Mouse (Mus musculus): ENCODE results near the gene Ampd3. TPM values are rescaled to one million over a fixed set of nuclear protein-coding genes. Genes with fewer than 3 reads are reported as not detected.

Ampd3 gene
- polyA plus RNA-seq, 1 experiment from 2014 or later = 7.8 TPM

DNA sequence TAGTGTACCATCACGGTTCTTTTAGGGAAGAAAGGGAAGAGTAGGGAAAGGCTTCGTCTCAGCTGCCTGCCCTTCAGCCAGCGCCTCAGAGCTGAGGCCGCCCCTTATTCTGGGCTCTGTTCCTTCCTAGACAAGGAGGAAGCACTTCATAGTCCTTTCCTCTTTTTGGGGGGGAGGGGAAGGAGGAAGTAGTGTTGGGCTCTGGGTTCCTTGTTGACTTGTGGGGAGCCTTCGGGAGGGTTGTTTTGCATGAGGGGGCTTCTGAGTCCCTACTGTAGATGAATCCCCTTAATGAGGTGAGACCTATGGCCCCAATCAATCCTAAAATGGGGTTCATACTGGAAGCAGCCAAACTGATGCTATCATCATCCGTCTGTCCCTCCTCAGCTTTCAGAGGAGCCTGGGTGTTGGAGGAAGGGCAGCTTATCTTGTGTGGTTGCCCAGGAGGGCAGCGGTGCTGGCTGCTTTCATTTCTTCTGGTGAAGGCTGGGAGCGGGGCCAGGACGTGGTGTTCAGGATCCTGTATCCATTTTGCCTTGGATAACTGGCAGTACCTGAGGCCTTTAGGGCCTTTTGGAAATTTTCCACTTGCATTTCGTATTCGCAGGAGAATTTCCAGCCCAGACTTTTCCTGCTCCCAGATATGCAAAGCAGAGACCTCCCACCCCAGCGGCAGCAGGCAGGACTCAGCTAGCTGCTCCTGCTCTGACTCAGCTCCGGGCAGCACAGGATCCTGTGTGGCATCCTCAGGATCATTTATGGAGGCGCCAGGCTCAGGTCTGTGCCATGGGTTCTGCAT is 5.4 kb downstream of the Ampd3 start:
- Histone ChIP-seq H3K9ac (replicated peaks; ENCODE audit: low read length) (no peak overlapping the region), H3K27ac (replicated peaks; ENCODE audit: low read depth, low read length) (peak overlapping the region; percentile 45), H3K4me2 (ENCODE audit: low read length) (0 out of 2 replicates have a peak overlapping the region, but pooled peaks have one; percentile 2), H3K9me3 (ENCODE audit: control insufficient read depth, low read length) (no peaks in the 10 kb centered on the region), H3K4me1 (ENCODE audit: control insufficient read depth, insufficient read depth, low read length) (0 out of 2 replicates have a peak, but pooled peaks cover 11% of the 10 kb centered on the region), H3K27me3 (ENCODE audit: control insufficient read depth, insufficient read depth, low read length) (peaks cover 6% of the 10 kb centered on the region; the same call in 1 of the 2 replicates), H3K36me3 (ENCODE audit: control insufficient read depth, insufficient read depth, low read length) (no peaks in the 10 kb centered on the region), H3K4me3 (replicated peaks; ENCODE audit: low read depth, low read length) (no peak overlapping the region)
- peak; percentile 53 for DNase-seq
- WGBS = 51% methylated on average over 14 of the region's 14 CpGs
- ATAC-seq (ENCODE audit: low FRiP score, low TSS enrichment) = no peak

GRCm38 (mm10) chr7:110774077-110774476 is 6.1 kb downstream of the Ampd3 start:
- Histone ChIP-seq H3K9ac (replicated peaks; ENCODE audit: low read length) (no peak overlapping the region), H3K9me3 (ENCODE audit: control insufficient read depth, low read length) (no peaks in the 10 kb centered on the region), H3K4me1 (ENCODE audit: control insufficient read depth, insufficient read depth, low read length) (0 out of 2 replicates have a peak, but pooled peaks cover 8% of the 10 kb centered on the region), H3K4me2 (ENCODE audit: low read length) (no peak overlapping the region), H3K27me3 (ENCODE audit: control insufficient read depth, insufficient read depth, low read length) (peaks cover 6% of the 10 kb centered on the region; the same call in 1 of the 2 replicates), H3K4me3 (replicated peaks; ENCODE audit: low read depth, low read length) (no peak overlapping the region), H3K36me3 (ENCODE audit: control insufficient read depth, insufficient read depth, low read length) (no peaks in the 10 kb centered on the region), H3K27ac (replicated peaks; ENCODE audit: low read depth, low read length) (peak overlapping the region; percentile 45)
- WGBS = 100% methylated on average over 1 of the region's 1 CpGs
- ATAC-seq (ENCODE audit: low FRiP score, low TSS enrichment) (no peak), DNase-seq (no peak)

DNA sequence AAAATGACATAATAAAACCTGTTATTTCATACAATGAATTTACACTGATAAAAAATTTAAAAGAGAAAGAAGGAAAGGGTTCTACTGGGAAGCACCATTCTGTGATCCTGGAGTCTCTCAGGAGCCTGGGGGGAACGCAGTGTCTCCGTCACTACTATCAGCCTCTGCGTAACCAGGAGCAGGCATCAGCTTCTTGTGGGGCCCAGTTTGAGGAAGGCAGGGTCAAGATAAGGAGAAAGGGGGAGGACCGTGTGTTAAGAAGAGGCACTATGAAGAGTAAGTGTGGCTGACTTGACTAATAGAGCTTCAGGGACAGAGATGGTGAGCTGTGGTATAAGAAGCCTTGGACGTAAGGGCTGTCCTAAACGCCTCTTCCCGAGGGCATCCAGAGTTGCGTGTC is 6.7 kb downstream of the Ampd3 start:
- Histone ChIP-seq H3K4me2 (ENCODE audit: low read length) (no peak overlapping the region), H3K27me3 (ENCODE audit: control insufficient read depth, insufficient read depth, low read length) (no peaks in the 10 kb centered on the region), H3K9ac (replicated peaks; ENCODE audit: low read length) (no peak overlapping the region), H3K27ac (replicated peaks; ENCODE audit: low read depth, low read length) (no peak overlapping the region), H3K36me3 (ENCODE audit: control insufficient read depth, insufficient read depth, low read length) (no peaks in the 10 kb centered on the region), H3K9me3 (ENCODE audit: control insufficient read depth, low read length) (no peaks in the 10 kb centered on the region), H3K4me1 (ENCODE audit: control insufficient read depth, insufficient read depth, low read length) (0 out of 2 replicates have a peak, but pooled peaks cover 8% of the 10 kb centered on the region), H3K4me3 (replicated peaks; ENCODE audit: low read depth, low read length) (no peak overlapping the region)
- no peak for DNase-seq
- 90% methylated on average over 8 of the region's 8 CpGs for WGBS
- no peak for ATAC-seq (ENCODE audit: low FRiP score, low TSS enrichment)

DNA sequence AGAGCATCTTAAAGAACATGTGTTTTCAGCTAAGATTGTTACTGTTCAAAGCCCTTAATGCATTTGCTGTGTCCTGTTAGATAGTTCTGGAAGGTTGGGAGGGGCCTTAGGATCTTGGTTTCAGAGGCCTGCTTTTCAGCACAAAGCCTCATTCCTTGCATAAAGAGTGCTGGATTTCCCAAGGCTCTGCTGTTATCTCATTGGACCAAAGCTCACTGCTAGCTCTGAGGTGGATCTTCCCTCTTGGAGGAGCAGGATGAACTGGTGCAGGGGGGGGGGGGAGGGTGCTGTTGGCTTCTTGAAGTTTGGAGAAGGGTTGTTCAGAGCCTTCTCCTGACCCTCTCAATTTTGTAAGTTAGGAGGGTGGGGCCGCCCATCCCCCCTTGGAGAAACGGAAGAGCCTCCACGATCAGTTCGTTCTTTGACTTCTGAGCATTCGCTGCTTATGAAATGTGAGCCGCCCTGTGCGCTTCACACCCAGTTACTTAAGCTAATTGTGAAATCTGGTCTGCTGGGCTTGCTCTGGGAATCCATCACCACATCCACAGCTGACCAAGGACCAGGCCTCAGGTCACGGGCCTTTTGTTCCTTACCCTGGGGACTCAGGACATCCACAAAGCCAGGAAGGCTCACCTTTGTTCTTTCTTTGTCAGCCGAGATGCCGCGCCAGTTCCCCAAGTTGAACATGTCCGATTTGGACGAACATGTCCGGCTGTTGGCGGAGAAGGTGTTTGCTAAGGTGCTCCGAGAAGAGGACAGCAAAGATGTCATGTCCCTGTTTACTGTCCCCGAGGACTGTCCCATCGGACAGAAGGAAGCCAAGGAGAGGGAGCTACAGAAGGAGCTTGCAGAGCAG is 9.4 kb downstream of the Ampd3 start:
- Histone ChIP-seq H3K36me3 (ENCODE audit: control insufficient read depth, insufficient read depth, low read length) (no peaks in the 10 kb centered on the region), H3K27ac (replicated peaks; ENCODE audit: low read depth, low read length) (no peak overlapping the region), H3K4me3 (replicated peaks; ENCODE audit: low read depth, low read length) (no peak overlapping the region), H3K9ac (replicated peaks; ENCODE audit: low read length) (no peak overlapping the region), H3K4me1 (ENCODE audit: control insufficient read depth, insufficient read depth, low read length) (0 out of 2 replicates have a peak, but pooled peaks cover 8% of the 10 kb centered on the region), H3K9me3 (ENCODE audit: control insufficient read depth, low read length) (no peaks in the 10 kb centered on the region), H3K4me2 (ENCODE audit: low read length) (no peak overlapping the region), H3K27me3 (ENCODE audit: control insufficient read depth, insufficient read depth, low read length) (no peaks in the 10 kb centered on the region)
- WGBS = 77% methylated on average over 18 of the region's 18 CpGs
- no peak for DNase-seq
- no peak for ATAC-seq (ENCODE audit: low FRiP score, low TSS enrichment)

GRCm38 (mm10) chr7:110778933-110779332 is 10.9 kb downstream of the Ampd3 start:
- no peak for ATAC-seq (ENCODE audit: low FRiP score, low TSS enrichment)
- H3K9me3 ChIP-seq (ENCODE audit: control insufficient read depth, low read length) = no peaks in the 10 kb centered on the region
- H3K4me3 ChIP-seq (replicated peaks; ENCODE audit: low read depth, low read length) = no peak overlapping the region
- H3K27ac ChIP-seq (replicated peaks; ENCODE audit: low read depth, low read length) = no peak overlapping the region
- no peaks in the 10 kb centered on the region for H3K27me3 ChIP-seq (ENCODE audit: control insufficient read depth, insufficient read depth, low read length)
- no peak overlapping the region for H3K4me2 ChIP-seq (ENCODE audit: low read length)
- no peak for DNase-seq
- no peaks in the 10 kb centered on the region for H3K36me3 ChIP-seq (ENCODE audit: control insufficient read depth, insufficient read depth, low read length)
- no peak overlapping the region for H3K9ac ChIP-seq (replicated peaks; ENCODE audit: low read length)
- 0 out of 2 replicates have a peak, but pooled peaks cover under 1% of the 10 kb centered on the region for H3K4me1 ChIP-seq (ENCODE audit: control insufficient read depth, insufficient read depth, low read length)
- 95% methylated on average over 7 of the region's 7 CpGs for WGBS

DNA sequence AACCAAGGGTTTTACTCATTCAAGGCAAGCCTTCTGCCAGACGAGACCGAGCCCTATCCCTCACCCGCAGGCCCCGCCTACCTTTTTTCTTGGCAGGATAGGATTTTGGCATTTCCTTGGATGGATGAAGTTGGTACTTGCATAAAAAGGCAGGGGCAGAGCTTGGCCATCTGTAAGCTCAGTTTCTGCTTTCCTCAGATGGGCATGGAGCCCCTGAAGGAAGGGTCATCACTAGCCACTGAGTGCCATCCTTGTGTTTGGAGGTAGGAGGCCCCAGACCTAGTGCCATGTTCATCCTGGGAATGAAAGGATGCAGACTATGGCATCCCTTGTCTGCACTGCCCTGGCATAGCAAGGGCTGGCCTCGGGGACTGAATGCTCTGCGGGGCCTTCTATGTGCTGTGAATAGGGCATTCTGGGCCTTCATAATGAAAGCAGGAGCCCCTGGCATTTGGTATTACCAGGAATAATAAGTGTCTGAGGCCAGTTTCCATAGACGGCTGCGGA is 11.7 kb downstream of the Ampd3 start:
- 72% methylated on average over 8 of the region's 8 CpGs for WGBS
- no peaks in the 10 kb centered on the region for H3K4me1 ChIP-seq (ENCODE audit: control insufficient read depth, insufficient read depth, low read length)
- no peak overlapping the region for H3K4me2 ChIP-seq (ENCODE audit: low read length)
- H3K9ac ChIP-seq (replicated peaks; ENCODE audit: low read length) = no peak overlapping the region
- no peaks in the 10 kb centered on the region for H3K27me3 ChIP-seq (ENCODE audit: control insufficient read depth, insufficient read depth, low read length)
- no peak overlapping the region for H3K4me3 ChIP-seq (replicated peaks; ENCODE audit: low read depth, low read length)
- no peaks in the 10 kb centered on the region for H3K9me3 ChIP-seq (ENCODE audit: control insufficient read depth, low read length)
- ATAC-seq (ENCODE audit: low FRiP score, low TSS enrichment) (0 out of 2 replicates have a peak, but pooled peaks have one; percentile 27), DNase-seq (peak; percentile 19)
- no peak overlapping the region for H3K27ac ChIP-seq (replicated peaks; ENCODE audit: low read depth, low read length)
- H3K36me3 ChIP-seq (ENCODE audit: control insufficient read depth, insufficient read depth, low read length) = no peaks in the 10 kb centered on the region

DNA sequence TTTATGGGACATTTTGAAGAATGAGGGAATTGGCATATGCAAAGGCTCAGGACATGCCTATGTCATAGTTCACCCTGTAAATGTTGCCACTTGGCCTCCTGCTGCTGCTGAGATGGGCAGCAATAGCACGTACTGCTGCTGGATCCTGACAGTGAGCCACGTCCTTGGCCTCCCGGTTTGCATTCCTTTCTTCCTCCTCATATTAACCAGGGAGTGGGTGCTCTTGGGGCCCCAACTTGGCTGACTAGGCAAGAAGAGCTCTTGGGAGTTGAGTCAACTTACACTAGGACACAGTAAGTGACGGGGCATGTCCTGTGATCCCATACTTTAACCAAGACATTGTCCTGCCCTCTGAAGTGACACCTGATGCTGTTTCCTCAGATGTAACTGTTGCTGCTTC is 12.5 kb downstream of the Ampd3 start:
- WGBS = 88% methylated on average over 4 of the region's 4 CpGs
- no peak overlapping the region for H3K4me2 ChIP-seq (ENCODE audit: low read length)

GRCm38 (mm10) chr7:110781231-110781711 is 13.3 kb downstream of the Ampd3 start:
- 73% methylated on average over 2 of the region's 2 CpGs for WGBS
- Histone ChIP-seq H3K9ac (replicated peaks; ENCODE audit: low read length) (no peak overlapping the region), H3K4me3 (replicated peaks; ENCODE audit: low read depth, low read length) (no peak overlapping the region), H3K9me3 (ENCODE audit: control insufficient read depth, low read length) (no peaks in the 10 kb centered on the region), H3K36me3 (ENCODE audit: control insufficient read depth, insufficient read depth, low read length) (no peaks in the 10 kb centered on the region), H3K27ac (replicated peaks; ENCODE audit: low read depth, low read length) (no peak overlapping the region), H3K4me1 (ENCODE audit: control insufficient read depth, insufficient read depth, low read length) (no peaks in the 10 kb centered on the region), H3K27me3 (ENCODE audit: control insufficient read depth, insufficient read depth, low read length) (no peaks in the 10 kb centered on the region), H3K4me2 (ENCODE audit: low read length) (no peak overlapping the region)
- DNase-seq = peak; percentile 32
- ATAC-seq (ENCODE audit: low FRiP score, low TSS enrichment) = no peak

More for the DNA sequence above, 12.5 kb downstream of the Ampd3 start:
- no peaks in the 10 kb centered on the region for H3K4me1 ChIP-seq (ENCODE audit: control insufficient read depth, insufficient read depth, low read length)
- H3K27ac ChIP-seq (replicated peaks; ENCODE audit: low read depth, low read length) = 0 out of 2 replicates have a peak overlapping the region, but pooled peaks have one; percentile 17
- H3K9ac ChIP-seq (replicated peaks; ENCODE audit: low read length) = no peak overlapping the region
- ATAC-seq (ENCODE audit: low FRiP score, low TSS enrichment) (no peak), DNase-seq (no peak)
- H3K9me3 ChIP-seq (ENCODE audit: control insufficient read depth, low read length) = no peaks in the 10 kb centered on the region
- no peaks in the 10 kb centered on the region for H3K27me3 ChIP-seq (ENCODE audit: control insufficient read depth, insufficient read depth, low read length)
- H3K36me3 ChIP-seq (ENCODE audit: control insufficient read depth, insufficient read depth, low read length) = no peaks in the 10 kb centered on the region
- no peak overlapping the region for H3K4me3 ChIP-seq (replicated peaks; ENCODE audit: low read depth, low read length)

Measured in midbrain, embryonic 14.5 days (tissue).